Mouse (Mus musculus) frontal cortex, postnatal 25 days (tissue): ENCODE measurements at regions not wholly inside any gene's neighbourhood (a gene's known extent, or its start where the extent isn't known, plus 50 kb on each side); places are given as distances from the start of the nearest gene placed in this dataset.

ENCODE experiments used
- DNase-seq, 2 experiments: peaks; one replicate each; pipeline ENCODE4 v3.0.0; 2022; ENCODE audit warnings: low spot score in 2 of 2

DNA sequence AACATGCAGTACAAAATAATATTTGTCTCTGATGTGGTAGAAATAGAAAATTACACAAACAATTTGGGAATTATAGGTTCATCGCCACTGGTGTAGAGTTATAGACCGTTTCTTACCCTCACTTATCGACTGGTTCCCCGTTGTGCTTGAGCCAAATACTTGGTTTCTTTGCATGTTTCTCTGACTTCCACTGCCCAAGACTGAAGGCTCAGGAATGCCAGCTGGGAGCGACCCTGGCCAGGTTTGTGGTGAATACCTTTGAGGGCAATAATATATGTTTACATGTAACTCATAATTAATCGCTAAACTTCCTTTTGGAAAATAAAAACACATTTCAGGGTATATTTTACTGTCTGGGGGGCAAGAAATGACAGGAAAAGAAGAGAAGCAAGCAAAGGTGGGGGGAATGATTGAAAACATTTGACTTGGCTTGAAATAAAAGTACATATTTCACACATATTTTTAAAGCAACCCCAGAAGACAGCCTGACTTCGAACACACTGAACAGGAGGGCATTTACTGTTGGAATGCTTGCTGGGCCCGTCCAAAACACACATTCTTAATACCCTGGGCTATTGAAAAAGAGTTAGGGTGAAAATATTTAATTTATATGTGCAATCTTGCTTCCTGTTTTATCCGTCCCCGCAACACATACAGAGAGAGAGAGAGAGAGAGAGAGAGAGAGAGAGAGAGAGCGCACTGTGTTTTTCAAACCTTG is 75.3 kb upstream of the Ccn2 start:
- DNase-seq: no peak

DNA sequence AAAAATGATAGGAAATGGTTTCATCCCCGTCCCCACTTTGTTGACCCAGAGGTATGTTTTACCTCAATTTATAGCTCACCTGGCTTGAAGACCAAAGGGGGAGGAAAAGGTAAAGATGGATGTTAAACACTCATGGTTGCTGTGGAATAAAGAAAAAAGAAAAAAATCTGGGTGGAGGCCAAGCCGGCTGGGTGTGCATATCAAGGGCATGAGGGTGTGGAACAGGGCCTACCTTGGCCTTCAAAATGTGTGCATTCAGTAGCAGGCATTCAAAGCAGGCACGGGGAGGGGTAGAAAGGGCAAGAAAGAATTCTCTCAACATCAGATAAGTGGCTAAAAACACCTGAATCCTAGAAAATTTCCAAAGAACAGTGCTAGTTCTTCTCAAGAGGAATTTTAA is 74.7 kb upstream of the Ccn2 start:
- no peak for DNase-seq

DNA sequence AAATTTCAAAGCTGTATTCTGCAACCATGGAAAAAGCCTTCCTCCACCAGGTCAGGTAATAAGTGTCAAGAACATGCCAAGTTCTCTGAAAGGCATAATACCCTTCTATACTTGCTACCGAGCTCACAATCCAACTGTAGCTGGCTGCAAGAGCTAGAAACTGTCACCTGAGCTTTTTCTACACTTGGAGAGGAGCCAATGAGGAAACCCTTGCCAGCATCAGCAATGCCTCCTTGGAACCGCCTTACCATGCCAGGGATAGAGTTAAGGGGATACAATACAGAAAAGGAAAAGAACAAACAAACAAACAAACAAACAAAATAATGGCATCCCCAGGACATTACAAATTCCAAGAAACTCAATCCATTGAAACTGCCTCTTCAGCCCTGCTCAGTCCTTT is 62.5 kb upstream of the Ccn2 start:
- DNase-seq: no peak

DNA sequence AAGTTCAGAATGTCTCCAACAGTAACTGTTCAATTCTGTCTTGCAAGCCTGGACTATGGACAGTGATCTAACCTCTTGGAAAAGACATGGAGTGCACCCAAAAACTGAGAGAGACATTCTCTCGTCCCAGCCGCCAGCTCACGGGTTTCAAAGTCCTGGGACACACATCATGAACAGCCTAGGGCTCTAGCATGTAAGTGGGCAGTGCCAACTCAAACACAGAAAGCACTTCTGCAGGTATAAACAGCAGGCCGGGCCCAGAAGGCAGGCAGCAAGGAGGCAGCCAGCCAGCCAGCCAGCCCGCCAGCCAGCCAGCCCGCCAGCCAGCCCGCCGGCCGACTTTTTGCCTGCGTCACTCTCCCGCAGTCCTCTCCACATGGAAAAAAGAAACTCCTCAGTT is 60.3 kb upstream of the Ccn2 start:
- no peak for DNase-seq

DNA sequence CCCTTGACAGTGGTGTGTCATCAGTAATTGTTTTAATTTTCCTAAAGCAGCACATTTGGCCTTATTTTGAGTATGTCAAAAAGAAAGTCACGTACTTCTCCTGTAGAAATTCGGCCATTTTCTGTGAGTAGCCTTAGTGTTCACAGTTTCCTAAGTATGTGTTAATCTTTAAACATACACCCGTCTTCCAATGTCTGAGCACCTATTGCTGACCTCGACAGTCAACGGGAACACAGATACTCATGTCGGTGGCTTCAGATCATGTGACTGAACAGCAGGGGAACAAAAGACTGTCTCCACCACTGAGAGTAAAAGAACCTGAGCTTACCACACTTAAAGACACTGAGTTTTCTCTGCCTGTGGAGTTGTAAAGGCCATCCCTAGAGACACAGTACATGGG is 59.8 kb upstream of the Ccn2 start:
- DNase-seq: no peak

DNA sequence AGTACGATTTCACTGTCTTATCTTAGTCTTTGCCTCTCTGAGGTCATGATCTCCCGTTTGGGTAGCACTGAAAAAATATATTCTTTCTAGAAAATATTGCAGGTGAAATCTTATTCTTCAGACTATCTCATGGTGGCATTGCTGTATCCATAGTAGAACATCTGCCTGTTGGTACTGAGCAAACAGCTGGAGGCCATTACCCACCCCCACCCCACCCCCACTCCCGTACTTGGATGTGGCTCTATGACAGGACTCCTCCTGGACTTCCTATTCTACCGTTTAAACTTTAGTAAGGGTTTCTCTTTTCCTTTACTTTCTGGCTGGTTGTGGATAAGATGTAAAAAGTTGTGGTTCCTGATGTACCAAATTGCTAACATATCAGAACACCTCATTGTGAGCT is 53.3 kb upstream of the Ccn2 start:
- no peak for DNase-seq
